Mouse (Mus musculus) myocyte (in vitro differentiated cells): ENCODE results near the gene Gm17349.

Experiments
- CEBPB ChIP-seq: IDR thresholded peaks from 2 replicates; pipeline ENCODE4 v1.6.1; 2011; ENCODE audit warnings: mild to moderate bottlenecking, moderate library complexity; ENCODE audit not compliant: poor library complexity, insufficient read depth, severe bottlenecking
- E2F4 ChIP-seq: IDR thresholded peaks from one replicate; pipeline ENCODE4 v1.6.1; 2011; ENCODE audit warnings: mild to moderate bottlenecking, control low read depth, moderate library complexity; ENCODE audit not compliant: insufficient read depth
- MAX ChIP-seq: IDR thresholded peaks from one replicate; pipeline ENCODE4 v1.6.1; 2011; ENCODE audit warnings: low read depth, mild to moderate bottlenecking, control low read depth
- MYOD1 ChIP-seq, 3 experiments: IDR thresholded peaks; one replicate each; pipeline ENCODE4 v1.6.1; 2011; ENCODE audit warnings: control low read depth in 2 of 3, low read depth in 2 of 3, mild to moderate bottlenecking in 2 of 3, moderate library complexity in 1 of 3; ENCODE audit not compliant: insufficient read length in 2 of 3, control insufficient read depth in 1 of 3
- MYOG ChIP-seq, 3 experiments: IDR thresholded peaks; one replicate each; pipeline ENCODE4 v1.6.1; 2011; ENCODE audit warnings: control low read depth in 2 of 3, low read depth in 2 of 3, mild to moderate bottlenecking in 2 of 3; ENCODE audit not compliant: insufficient read length in 2 of 3, control insufficient read depth in 1 of 3, insufficient read depth in 1 of 3
- POLR2A ChIP-seq: IDR thresholded peaks from one replicate; pipeline ENCODE4 v1.6.1; 2011; ENCODE audit warnings: low read depth, mild to moderate bottlenecking, control low read depth, moderate library complexity; ENCODE audit not compliant: insufficient read length
- POLR2AphosphoS2 ChIP-seq: IDR thresholded peaks from one replicate; pipeline ENCODE4 v1.6.1; 2011; ENCODE audit warnings: low read depth, control low read depth; ENCODE audit not compliant: insufficient read length
- TCF12 ChIP-seq: IDR thresholded peaks from one replicate; pipeline ENCODE4 v1.6.1; 2011; ENCODE audit warnings: mild to moderate bottlenecking, control low read depth; ENCODE audit not compliant: poor library complexity, insufficient read depth, severe bottlenecking

DNA sequence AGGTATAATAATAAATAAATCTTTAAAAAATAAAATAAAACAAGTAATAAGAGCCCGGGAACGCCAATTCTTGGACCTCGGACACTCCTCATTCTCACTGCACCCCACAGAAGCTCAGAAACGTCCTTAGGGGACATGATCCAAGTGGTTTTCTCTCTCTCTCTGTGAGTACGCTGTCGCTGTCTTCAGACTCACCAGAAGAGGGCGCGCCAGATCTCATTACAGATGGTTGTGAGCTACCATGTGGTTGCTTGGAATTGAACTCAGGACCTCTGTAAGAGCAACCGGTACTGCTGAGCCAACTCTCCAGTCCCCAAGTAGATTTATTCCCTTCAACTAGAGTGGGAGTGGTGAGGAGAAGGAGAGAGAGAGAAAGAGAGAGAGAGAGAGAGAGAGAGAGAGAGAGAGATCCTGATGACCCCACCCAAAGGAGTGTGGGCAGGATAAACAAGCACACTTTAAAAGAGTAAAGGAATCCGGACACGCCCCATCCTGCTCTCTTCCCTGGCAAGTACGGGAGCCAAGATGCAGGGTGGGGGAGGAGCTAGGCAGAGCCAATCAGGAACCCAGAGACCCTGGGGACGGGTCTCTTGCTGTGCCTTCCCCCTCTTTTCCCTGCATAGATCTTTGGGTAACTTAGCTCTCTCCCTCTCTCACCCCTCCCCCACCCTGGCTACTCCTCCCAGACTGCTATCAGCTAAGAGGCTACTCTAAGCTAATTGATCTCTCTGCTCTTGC is 27.1 kb downstream of the Gm17349 start:
- TF ChIP-seq E2F4 (no peak), POLR2A (no peak), MAX (no peak), CEBPB (no peak), TCF12 (no peak), POLR2AphosphoS2 (no peak), MYOG (IDR thresholded peaks at IDR 0.05; ENCODE audit: control insufficient read depth in 1 of 3, insufficient read depth in 1 of 3, insufficient read length in 2 of 3, low read depth in 2 of 3) (no peak), MYOD1 (IDR thresholded peaks at IDR 0.05; ENCODE audit: control insufficient read depth in 1 of 3, insufficient read length in 2 of 3, low read depth in 2 of 3) (no peak)
